Mouse (Mus musculus): ENCODE results near the gene Bpifb9a. TPM values are rescaled to one million over a fixed set of nuclear protein-coding genes. Genes with fewer than 3 reads are reported as not detected.
"Not testable (repeated sequence)": the region's sequence is repeated elsewhere in the genome, so short reads cannot be mapped to it uniquely, and the experiment has no call there.

Bpifb9a gene
- polyA plus RNA-seq (2016; fragmentation: Nextera tagmentation; extraction: Ambion mirVana) = not detected in 2 replicates

DNA sequence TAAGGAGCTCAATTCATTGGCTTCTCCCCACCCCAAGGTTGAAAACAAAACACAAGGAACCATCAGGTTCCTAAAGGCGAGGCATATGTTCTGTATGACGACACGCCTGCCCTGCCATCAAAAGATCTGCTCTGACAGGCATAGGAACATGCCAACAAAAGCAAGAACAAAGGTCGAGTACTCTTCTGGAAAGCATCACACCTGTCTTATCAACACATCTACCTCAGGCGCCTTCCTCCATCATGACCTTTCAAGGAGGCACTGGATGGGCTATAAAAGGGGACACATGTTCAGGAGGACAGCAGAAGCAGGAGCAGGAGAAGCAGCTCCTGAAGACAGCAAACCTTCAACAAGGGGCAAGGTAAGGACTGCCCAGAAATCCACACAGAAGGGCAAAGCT is at the start of gene Bpifb9a:
TSS of gene Bpifb9a (plus strand) at position 301 of the 400 bp plus-strand sequence.
- ATAC-seq (ENCODE audit: low FRiP score, low read depth); H3K4me3 ChIP-seq; H3K27me3 ChIP-seq (replicated peaks); H3K27ac ChIP-seq; H3K4me1 ChIP-seq; H3K36me3 ChIP-seq; H3K9ac ChIP-seq; H3K9me3 ChIP-seq; H3K4me2 ChIP-seq (replicated peaks): not testable (repeated sequence)
- 88% methylated on average over 5 of the region's 5 CpGs for WGBS

DNA sequence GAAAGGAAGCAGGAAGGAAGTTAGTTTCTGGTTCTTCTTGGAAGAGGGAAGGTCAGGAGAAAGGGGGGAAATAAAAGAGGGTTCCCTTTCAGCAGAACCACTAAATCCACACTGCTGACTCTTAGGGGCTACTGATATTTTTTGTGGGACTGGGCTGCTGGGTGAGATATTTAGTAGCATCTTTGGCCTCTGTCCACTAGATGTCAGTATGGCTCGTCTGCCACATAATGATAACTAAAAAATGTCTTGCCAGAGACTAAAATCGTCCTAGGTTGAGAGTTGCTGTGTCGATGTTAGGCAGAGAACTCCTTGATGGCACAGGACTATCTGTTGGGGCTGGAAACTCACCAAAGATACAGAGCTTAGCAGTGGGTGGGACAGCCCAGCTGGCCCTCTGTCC is 48.5 kb upstream of the Bpifb9a start:
- Histone ChIP-seq H3K9ac (no peak overlapping the region), H3K27me3 (replicated peaks) (no peaks in the 10 kb centered on the region), H3K4me2 (replicated peaks) (no peak overlapping the region), H3K4me3 (no peak overlapping the region), H3K9me3 (no peaks in the 10 kb centered on the region), H3K27ac (no peak overlapping the region), H3K4me1 (no peaks in the 10 kb centered on the region), H3K36me3 (no peaks in the 10 kb centered on the region)
- 26% methylated on average over 3 of the region's 3 CpGs for WGBS
- ATAC-seq (ENCODE audit: low FRiP score, low read depth) = no peak

DNA sequence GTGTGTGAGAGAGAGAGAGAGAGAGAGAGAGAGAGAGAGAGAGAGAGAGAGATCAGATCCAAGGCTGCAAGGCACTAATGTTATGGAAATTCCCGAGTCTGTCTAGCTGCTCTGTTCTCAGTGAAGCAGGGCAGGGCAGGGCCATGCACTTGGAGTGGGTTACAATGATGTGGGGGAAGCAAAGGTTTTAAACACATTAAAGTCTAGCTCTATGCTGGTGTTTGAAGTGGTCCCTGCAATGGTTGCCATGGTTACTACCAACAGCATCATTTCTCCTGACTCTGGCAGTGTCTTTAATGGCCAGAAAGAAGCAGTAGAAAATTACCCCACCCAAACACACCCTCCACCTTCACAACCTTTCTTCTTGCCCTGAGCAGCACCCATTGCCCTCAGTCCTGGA is 46.5 kb upstream of the Bpifb9a start:
- H3K36me3 ChIP-seq = no peaks in the 10 kb centered on the region
- WGBS = 67% methylated on average over 1 of the region's 1 CpGs
- no peaks in the 10 kb centered on the region for H3K4me1 ChIP-seq
- no peak for ATAC-seq (ENCODE audit: low FRiP score, low read depth)
- no peak overlapping the region for H3K27ac ChIP-seq
- no peaks in the 10 kb centered on the region for H3K27me3 ChIP-seq (replicated peaks)
- no peak overlapping the region for H3K9ac ChIP-seq
- no peaks in the 10 kb centered on the region for H3K9me3 ChIP-seq
- no peak overlapping the region for H3K4me2 ChIP-seq (replicated peaks)
- H3K4me3 ChIP-seq = no peak overlapping the region

DNA sequence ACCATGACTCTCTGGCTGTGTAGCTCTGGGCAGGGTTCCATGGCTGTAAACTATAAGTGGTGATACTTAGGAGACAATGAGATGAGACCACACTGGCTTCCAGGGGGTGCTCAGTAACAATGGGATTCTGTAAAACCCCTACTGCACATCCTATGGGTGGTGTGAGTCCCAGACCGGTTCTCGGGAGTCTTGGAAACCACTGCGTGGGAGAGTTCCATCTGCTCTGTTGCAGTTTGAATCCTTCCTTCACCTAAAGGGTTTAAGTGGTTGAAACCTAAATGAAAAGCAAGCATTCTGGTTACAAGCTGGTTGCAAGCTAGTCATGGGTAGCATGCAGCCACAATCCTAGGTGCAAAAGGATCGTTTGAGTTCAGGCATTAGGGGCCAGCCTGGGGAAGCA is 45.8 kb upstream of the Bpifb9a start:
- ATAC-seq (ENCODE audit: low FRiP score, low read depth) = no peak
- Histone ChIP-seq H3K4me2 (replicated peaks) (no peak overlapping the region), H3K9me3 (no peaks in the 10 kb centered on the region), H3K27me3 (replicated peaks) (no peaks in the 10 kb centered on the region), H3K4me3 (no peak overlapping the region), H3K4me1 (no peaks in the 10 kb centered on the region), H3K9ac (no peak overlapping the region), H3K36me3 (no peaks in the 10 kb centered on the region), H3K27ac (no peak overlapping the region)
- WGBS = 91% methylated on average over 4 of the region's 4 CpGs

DNA sequence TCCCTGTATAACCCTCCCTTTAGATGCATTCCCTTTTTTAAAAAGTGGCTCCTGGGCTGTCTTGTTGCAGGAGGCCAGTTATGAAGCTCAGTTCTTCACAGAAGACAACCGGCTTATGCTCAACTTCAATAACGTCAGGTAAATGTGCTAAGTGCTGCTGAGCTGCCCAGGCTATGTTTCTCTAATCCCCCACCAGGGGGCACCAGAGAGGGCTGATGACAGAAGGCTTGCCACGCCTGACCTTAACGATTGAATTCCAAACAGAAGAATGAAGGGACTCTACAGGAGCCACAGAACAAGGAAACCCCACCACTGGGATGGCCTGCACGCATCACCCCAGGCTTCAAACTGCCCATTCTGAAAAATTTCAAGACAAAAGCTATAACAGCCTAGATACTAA is 42.5 kb upstream of the Bpifb9a start:
- 22% methylated on average over 5 of the region's 5 CpGs for WGBS
- Histone ChIP-seq H3K4me2 (replicated peaks) (no peak overlapping the region), H3K27me3 (replicated peaks) (no peaks in the 10 kb centered on the region), H3K9me3 (no peaks in the 10 kb centered on the region), H3K4me3 (no peak overlapping the region), H3K4me1 (no peaks in the 10 kb centered on the region), H3K27ac (no peak overlapping the region), H3K36me3 (no peaks in the 10 kb centered on the region), H3K9ac (no peak overlapping the region)
- no peak for ATAC-seq (ENCODE audit: low FRiP score, low read depth)

DNA sequence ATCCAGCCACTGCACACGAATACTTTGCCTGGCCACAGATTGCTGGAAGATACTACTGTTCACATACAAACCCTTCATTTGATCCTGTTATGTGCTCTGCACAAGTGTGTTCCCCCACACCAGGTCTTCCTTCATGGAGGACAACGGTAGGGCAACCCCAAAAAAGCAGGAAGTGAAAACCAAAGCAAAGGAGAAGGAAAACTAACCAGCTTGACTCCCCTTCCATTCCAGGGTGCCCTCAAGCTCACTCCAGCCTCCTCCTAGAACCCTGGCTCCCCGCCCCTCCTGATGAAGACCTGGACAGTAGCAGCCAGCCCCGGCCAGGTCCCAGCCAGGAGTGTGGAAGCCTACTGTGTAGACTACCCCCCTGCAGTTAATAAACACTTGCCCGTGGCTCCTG is 37.7 kb upstream of the Bpifb9a start:
- WGBS = 84% methylated on average over 5 of the region's 5 CpGs
- Histone ChIP-seq H3K27me3 (replicated peaks) (no peaks in the 10 kb centered on the region), H3K4me2 (replicated peaks) (no peak overlapping the region), H3K9ac (no peak overlapping the region), H3K27ac (no peak overlapping the region), H3K4me1 (peaks cover 10% of the 10 kb centered on the region), H3K9me3 (no peaks in the 10 kb centered on the region), H3K4me3 (no peak overlapping the region), H3K36me3 (no peaks in the 10 kb centered on the region)
- ATAC-seq (ENCODE audit: low FRiP score, low read depth) = no peak

DNA sequence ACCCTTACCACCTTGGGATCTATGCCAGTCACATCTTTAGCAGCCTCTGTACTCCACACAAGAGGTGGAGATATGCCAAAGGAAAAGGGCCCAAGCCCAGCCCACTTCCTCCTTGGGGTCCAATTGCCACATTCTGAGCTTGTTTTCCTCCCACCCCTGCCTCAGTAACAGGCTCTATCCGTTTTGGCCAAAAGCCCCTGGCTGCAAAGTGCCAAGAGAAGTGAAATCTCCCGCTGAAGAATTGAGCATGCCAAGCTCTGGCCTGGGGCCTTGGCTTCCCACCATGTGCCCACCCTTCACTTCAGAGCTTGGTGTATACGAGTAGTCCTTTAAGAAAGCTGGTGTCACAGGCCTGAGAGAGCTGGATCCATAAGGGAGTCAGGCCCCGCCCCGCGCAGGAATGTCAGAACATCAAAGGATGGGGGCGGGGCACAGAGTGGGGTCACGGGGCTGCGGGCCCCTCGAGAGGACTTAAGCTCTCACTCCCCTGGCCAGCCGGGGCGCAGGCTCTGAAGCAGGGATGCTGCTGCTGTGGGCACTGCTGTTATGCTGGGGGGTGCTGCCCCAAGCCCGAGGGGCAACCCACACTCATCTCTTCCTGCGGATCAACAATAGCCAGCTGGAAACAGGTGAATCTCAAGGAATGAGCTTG is 34.3 kb upstream of the Bpifb9a start, which contains the start of gene Bpifb5:
TSS of gene Bpifb5 (plus strand) at position 478 of the 652 bp plus-strand sequence.
- peaks cover 10% of the 10 kb centered on the region for H3K4me1 ChIP-seq
- H3K27ac ChIP-seq = no peak within 1 kb of the TSS
- WGBS = 3% methylated on average over 14 of the region's 14 CpGs
- no peak within 1 kb of the TSS for H3K4me3 ChIP-seq
- H3K9me3 ChIP-seq = no peaks in the 10 kb centered on the region
- H3K4me2 ChIP-seq (replicated peaks) = peak within 1 kb of the TSS; percentile 44
- no peaks in the 10 kb centered on the region for H3K27me3 ChIP-seq (replicated peaks)
- peak within 1 kb of the TSS; percentile 26; the same call in 1 of the 2 replicates for H3K9ac ChIP-seq
- H3K36me3 ChIP-seq = no peaks in the 10 kb centered on the region
- no peak for ATAC-seq (ENCODE audit: low FRiP score, low read depth)

DNA sequence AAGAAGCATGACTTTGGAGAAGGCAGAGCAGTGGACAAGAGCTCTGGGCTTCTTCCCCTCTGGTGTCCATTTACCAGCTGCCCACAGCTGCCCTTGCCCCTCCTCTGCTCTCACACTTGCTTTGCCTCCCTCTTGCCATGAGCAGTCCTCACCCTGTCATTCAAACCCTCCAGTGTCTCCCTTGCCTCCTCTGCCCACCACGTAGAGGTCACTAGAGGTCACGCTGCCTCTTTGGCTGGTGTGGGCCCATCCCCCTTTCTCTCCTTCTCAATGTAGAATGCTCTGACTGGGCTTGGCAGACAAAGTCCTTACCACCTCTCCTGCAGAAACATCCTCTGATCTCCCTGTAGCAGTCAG is 33.8 kb upstream of the Bpifb9a start:
- no peak overlapping the region for H3K27ac ChIP-seq
- H3K9ac ChIP-seq = 0 out of 2 replicates have a peak overlapping the region, but pooled peaks have one; percentile 26
- H3K9me3 ChIP-seq = no peaks in the 10 kb centered on the region
- no peaks in the 10 kb centered on the region for H3K36me3 ChIP-seq
- no peaks in the 10 kb centered on the region for H3K27me3 ChIP-seq (replicated peaks)
- no peak overlapping the region for H3K4me3 ChIP-seq
- WGBS = 5% methylated on average over 2 of the region's 2 CpGs
- peak overlapping the region; percentile 44 for H3K4me2 ChIP-seq (replicated peaks)
- ATAC-seq (ENCODE audit: low FRiP score, low read depth) = no peak
- H3K4me1 ChIP-seq = peaks cover 10% of the 10 kb centered on the region

DNA sequence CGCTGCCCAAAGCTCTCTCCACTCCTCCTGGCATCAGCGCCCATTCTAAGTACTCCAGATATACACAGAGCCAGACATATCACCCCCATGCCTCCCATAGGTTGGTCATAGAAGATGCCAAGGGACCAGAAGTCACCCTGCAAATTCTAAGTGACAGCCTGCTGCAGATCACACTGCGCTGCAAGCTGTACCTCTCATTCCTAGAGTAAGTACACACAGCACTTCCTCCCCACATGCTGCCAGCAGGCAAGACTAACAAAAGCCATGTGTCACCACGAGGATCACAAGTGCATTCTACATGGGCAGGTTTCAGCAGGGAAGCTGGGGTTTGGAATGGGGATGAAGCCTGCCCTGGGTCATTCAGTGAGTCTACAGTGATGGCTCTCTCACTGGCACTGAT is 30.7 kb upstream of the Bpifb9a start:
- Histone ChIP-seq H3K36me3 (no peaks in the 10 kb centered on the region), H3K27ac (no peak overlapping the region), H3K9me3 (no peaks in the 10 kb centered on the region), H3K4me3 (no peak overlapping the region), H3K27me3 (replicated peaks) (no peaks in the 10 kb centered on the region), H3K4me1 (peaks cover 10% of the 10 kb centered on the region), H3K4me2 (replicated peaks) (no peak overlapping the region), H3K9ac (no peak overlapping the region)
- ATAC-seq (ENCODE audit: low FRiP score, low read depth) = no peak
- 79% methylated on average over 4 of the region's 4 CpGs for WGBS

DNA sequence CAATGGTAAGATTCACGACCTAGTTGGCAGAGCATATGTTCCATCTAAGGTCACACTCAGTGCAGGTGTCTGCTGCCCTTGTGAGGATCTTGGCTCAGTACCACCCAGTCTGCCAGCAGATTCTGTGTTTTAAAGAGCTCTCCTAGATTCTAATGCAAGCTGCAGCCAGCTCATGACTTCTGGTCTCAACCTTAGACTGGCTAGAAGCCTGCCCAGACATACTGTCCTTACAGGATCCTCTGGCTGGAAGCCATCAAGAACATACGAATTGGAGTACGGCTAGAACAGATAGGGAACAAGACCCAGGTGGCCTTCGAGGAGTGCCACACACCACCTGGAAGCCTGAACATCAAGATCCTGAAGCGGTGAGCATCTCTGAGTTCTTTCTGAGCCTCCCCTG is 29.8 kb upstream of the Bpifb9a start:
- ATAC-seq (ENCODE audit: low FRiP score, low read depth) = no peak
- Histone ChIP-seq H3K4me3 (no peak overlapping the region), H3K4me2 (replicated peaks) (no peak overlapping the region), H3K4me1 (peaks cover 10% of the 10 kb centered on the region), H3K36me3 (no peaks in the 10 kb centered on the region), H3K27me3 (replicated peaks) (no peaks in the 10 kb centered on the region), H3K9ac (no peak overlapping the region), H3K9me3 (no peaks in the 10 kb centered on the region), H3K27ac (no peak overlapping the region)
- 92% methylated on average over 5 of the region's 5 CpGs for WGBS

DNA sequence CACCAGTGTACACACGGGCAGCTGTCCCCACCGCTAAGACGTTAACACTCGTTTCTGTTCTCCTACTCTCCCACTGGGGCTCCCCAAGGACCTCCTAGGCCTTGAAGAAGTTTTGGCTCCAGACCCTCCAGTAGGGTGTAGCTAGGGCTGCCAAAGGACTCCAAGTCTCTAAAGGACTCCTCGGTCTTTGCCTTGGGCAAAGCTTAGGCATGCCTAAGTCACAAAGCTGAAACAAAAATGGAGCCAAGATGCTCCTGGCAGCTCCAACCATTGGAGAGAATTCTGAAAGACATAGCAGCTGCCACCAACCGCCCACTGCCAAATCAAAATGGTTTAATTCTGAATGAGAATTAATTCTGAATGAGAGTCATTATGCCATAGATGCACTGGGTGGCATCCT is 24.2 kb upstream of the Bpifb9a start:
- no peaks in the 10 kb centered on the region for H3K4me1 ChIP-seq
- H3K27ac ChIP-seq = no peak overlapping the region
- no peaks in the 10 kb centered on the region for H3K36me3 ChIP-seq
- no peaks in the 10 kb centered on the region for H3K9me3 ChIP-seq
- H3K4me2 ChIP-seq (replicated peaks) = no peak overlapping the region
- ATAC-seq (ENCODE audit: low FRiP score, low read depth) = no peak
- no peak overlapping the region for H3K9ac ChIP-seq
- H3K27me3 ChIP-seq (replicated peaks) = no peaks in the 10 kb centered on the region
- H3K4me3 ChIP-seq = no peak overlapping the region
- WGBS = 91% methylated on average over 6 of the region's 6 CpGs

DNA sequence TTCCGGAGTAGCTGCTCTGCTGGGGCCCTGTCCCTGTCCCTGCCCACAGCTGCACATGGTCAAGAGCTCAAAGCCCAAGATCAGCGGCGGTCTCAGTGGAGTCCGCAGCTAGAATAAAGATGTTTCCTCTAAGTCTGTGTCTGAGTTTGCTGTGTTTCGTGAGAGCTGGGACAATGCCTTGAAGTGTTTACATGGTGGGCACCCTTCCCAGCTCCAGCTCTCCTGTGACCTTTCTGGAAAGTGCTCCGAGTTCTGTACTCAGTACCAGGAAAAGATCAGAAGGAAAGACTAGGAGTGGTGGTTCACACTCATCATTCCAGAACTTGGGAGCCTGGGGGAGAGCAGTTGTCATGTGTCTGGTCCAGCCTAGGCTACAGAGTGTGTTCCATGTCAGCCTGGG is 16.9 kb upstream of the Bpifb9a start:
- ATAC-seq (ENCODE audit: low FRiP score, low read depth) = no peak
- Histone ChIP-seq H3K27ac (no peak overlapping the region), H3K9ac (no peak overlapping the region), H3K36me3 (no peaks in the 10 kb centered on the region), H3K4me3 (no peak overlapping the region), H3K9me3 (no peaks in the 10 kb centered on the region), H3K4me2 (replicated peaks) (no peak overlapping the region), H3K4me1 (no peaks in the 10 kb centered on the region), H3K27me3 (replicated peaks) (no peaks in the 10 kb centered on the region)
- WGBS = 91% methylated on average over 6 of the region's 6 CpGs

DNA sequence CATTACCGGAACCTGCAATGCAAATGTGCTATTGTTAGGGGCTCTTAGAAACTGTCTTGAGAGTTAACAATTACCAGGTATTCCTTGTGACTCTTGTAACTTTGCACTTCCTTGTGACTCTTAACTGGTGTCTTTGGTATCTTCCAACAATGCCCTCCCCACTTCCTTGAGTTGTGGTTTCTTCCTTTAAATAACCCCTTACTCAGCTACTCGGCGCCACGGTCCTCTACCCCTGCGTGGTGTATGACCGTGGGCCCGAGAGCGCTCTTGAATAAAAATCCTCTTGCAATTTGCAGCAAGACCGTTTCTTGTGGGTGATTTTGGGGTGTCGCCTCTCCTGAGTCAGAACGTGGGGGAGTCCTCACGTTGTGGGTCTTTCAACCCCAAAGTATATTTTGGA is 14.9 kb upstream of the Bpifb9a start:
- H3K27me3 ChIP-seq (replicated peaks); H3K9ac ChIP-seq; H3K9me3 ChIP-seq; H3K27ac ChIP-seq; H3K36me3 ChIP-seq; H3K4me3 ChIP-seq; H3K4me2 ChIP-seq (replicated peaks); H3K4me1 ChIP-seq; ATAC-seq (ENCODE audit: low FRiP score, low read depth): not testable (repeated sequence)
- WGBS = 96% methylated on average over 11 of the region's 12 CpGs
